Mouse (Mus musculus) thymus, postnatal 14 days (tissue): ENCODE measurements at regions not wholly inside any gene's neighbourhood (a gene's known extent, or its start where the extent isn't known, plus 50 kb on each side); places are given as distances from the start of the nearest gene placed in this dataset.

Source experiments
- DNase-seq: peaks from one replicate; pipeline ENCODE4 v3.0.0; 2021

DNA sequence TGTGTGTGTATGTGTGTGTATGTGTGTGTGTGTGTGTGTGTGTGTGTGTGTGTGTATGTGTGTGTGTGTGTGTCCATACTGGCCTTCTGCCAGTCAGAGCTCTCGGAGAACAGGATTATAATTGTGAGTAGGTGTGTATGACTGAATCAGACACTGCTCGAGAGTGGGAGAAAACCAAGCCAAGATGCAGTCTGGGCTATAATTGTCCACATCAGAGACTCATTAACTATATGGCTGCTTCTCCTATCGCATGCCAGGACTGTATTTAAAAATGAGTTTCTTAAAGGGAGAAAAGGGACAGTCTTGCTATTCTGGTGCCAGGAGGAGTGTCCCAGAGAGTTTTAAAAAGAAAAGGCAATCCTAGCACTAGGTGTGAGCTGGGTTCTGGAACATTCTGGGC lies 58.7 kb upstream of the Adpgk start:
- no peak for DNase-seq

DNA sequence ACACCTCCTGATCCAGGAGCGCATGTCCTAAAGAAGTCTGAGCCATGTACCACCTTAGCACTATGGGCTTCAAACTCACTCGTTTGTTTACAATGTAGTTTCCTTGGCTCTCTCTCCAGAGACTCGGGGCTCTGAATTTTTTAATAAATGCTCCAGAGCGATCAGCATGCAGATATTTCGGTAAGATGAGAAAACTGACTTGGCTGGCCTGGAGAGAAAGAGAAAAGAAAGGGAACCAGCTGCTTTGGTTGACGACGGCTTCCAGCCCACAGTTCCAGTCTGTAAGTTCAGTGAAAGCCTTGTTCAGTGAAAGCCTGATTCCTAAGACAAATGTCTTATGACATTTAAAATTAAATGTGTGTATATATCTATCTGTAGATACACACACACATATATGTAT lies 59.4 kb upstream of the Adpgk start:
- DNase-seq, result no peak

DNA sequence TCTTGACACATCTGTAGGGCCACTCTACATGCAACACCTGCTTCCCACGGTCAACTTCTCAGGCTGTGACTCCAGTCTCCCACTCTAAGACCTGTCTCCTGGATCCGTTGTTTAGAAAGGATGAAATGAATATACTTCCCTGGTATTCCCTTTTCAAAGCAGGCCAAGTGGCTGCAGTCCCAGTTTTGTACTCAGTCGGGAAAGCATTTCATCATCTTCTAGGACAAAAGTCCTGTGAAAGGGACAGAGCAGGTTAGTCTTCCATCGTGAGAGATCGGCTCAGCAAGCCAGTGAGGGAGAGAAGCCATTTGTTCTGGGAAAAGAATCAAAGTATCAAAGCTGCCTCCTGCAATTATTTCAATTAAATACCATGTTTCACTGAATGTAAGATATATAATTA lies 60.2 kb upstream of the Adpgk start:
- DNase-seq, result no peak

DNA sequence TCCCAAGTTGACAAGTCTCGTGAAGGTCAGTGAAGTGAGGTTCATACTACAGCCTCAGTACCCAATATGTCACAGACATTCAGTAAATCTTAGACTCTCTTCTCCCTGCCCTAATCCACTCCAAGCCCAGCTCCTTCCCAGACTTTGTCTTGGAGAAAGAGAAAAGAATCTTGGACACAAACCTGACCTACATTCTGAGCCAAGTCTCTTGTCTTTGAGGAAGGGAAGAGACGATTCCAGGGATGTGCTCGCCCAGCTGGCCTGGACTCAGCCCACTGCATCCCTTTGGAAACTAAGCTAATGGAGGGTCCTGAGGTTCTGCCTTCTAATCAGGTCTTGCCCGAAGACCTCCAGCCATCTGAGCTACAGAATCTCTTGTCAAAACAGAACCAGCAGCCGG lies 61.2 kb upstream of the Adpgk start:
- no peak for DNase-seq

DNA sequence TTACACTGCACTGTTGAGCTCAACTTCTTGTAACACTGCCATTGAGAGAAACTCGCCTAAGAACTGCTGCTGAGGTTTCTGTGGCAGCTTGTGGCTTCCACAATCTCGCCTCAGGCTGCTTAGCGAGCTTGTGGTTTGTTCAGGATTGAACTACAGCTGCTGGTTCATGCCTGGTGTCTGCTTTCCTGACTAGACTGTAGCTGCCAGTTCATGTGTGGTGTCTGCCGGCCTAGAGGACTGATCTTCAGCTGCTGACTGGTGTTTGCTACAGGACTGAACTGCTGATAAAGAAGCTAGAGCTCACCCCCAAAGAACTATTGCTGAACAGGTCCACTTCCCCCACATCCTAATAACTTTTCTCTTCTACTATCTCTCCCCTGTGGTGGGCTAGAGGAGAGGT lies 63.4 kb upstream of the Adpgk start:
- DNase-seq, result no peak

DNA sequence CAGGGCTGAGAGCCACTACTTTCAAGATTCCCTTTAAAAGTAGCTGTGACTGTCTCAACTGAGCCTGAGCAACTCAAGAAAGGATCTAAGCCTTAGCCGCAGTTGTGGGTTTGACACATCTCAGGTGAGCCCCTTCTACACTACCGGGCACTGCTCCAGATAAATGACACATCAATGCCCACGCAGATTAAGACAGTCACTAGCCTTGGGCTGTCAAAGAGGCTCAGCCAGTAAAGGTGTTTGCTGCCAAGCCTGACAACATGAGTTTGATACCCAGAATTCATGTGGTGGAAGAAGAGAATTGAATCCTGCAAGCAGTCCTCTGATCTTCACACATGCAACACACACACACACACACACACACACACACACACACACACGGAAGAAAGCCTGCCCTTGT lies 65.0 kb upstream of the Adpgk start:
- DNase-seq, result no peak

DNA sequence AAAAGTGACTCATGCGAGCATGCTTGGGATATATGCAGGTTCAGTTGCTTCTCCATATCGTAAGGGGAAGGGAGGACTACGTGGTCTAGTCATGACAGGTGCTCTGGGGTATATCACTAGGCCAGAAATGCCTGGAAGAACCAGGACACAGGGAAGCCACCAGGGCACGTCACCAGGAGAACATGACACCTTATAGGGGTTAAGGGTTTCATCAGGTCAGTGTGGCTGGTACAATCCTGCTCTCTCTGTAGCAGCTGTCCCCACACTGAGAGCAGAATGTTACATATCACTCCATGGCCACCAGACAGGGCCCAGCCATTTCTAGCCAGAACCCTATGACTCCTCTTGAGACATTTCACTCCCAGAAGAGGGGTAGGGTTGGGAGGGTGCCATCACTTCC lies 72.1 kb upstream of the Adpgk start:
- DNase-seq, result no peak

DNA sequence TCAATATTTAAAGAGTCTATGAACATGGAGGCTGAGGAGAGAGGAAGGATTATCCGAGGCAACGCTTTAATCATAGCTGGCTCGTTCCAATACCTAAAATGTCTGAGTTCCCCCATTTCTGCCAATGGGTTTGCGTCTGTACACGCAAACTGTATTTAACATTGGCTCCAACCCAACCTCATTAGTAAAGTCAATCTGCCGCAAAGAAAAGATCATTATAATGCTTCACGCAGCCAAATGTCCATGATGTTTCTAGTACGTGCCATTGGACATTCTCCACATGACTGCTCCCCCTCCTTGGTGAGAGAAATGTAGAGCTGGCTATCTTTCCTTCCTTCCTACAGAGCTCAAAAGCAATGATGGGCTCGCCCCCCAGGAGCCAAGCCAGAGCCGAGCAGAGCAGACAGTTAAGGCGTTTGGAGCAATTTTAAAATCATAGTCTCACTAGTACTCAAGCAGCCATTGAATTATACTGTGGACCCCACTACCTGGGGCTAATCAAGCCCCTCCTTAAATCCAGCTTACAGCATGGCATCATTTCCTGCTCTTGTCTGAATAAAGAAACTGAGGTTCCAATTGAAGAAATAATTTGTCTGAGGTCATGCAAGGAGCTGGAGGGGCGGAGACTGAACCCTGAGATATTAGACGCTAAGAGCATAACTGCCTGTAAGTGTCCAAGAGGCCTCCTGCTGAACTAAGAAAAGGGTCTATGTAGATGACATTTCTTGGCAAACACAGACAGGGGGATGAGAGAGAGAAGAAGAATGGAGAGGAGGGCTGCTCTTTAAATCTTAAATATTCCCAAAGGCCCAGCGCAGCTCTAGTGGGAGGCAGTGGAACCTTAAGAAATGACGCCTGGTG lies 88.5 kb upstream of the Adpgk start:
- no peak for DNase-seq

DNA sequence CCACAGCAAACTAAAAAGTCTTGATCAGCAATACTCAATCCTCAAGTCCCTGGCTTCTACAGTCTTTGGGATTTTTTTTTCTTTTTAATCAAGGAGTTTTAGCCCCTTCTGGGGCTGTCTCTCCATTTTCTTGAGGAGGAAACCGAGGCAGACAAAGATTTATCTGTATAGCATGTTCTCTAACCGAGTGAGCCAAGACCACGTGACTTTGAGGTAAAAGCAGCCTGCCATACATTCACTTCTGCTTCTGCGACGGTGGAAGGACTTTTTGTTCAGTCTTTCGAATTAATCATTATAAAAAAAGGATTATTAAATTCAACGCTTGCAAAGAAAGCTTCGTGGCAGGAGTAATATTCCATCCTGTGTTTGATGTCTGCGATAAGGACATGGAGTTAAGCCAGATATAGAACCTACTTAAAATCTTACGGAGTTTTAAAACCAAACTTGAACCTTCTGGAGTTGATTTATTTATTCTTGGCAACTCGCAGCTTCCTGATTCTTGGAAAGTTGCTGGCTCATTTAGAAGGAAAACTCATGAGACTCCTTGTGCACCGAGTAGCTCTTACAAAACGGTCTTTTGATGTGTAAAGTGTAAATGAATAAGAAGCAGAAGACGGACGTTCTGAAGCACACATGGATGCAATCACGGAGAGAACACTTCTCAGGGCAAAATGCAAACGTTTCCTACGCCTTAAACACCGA lies 91.7 kb upstream of the Adpgk start:
- peak; percentile 16 for DNase-seq

DNA sequence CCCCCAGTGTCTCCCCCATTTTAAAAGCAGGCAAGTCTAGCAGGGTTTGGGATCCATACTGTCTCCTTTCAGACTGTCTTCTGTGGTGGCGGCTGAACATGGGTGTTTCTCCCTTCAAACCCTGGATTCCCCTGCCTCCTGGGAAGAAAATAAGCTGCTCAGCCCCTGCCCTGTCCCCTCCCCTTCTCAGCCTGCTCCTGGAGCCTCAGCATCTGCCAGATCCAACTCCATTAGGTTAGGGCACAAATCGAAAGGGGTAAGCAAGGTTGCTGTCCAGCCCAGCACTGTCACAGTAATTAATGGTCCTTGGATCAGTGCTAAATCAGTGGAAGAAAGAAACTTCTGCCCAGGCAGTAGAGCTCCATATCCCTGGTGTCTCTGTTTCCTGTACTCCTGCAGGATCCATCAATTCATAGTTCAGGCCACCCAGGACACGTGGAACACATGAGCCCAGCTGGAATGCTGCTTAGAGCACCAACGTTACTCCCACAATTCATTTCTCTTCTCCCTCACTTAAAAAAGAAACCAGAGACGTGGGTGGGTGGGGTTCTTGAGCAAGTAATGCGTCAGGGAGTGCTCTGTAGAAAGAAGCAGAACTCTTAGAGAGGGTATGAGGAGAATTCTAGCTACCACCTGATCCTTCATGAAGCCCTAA lies 93.0 kb upstream of the Adpgk start:
- DNase-seq, result no peak

DNA sequence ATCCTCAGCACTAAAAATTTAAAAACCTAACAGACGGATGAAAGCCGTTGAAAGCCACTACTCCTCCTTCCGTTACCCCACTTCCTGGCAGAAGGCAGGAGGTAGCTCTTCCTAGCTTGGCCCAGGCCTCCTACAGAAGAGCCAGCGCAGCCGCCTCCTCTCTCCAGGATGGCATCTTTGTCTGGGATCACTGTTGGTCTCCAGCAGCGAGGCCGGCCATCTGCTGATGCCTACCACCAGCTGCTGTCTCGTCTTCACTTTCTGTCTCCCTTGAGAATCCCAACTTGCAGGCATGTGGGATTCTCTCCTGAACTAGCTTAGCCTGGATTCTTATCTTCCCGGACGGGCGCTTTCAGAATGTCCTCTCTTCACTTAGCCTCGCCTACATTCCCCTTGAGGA lies 93.9 kb upstream of the Adpgk start:
- no peak for DNase-seq

DNA sequence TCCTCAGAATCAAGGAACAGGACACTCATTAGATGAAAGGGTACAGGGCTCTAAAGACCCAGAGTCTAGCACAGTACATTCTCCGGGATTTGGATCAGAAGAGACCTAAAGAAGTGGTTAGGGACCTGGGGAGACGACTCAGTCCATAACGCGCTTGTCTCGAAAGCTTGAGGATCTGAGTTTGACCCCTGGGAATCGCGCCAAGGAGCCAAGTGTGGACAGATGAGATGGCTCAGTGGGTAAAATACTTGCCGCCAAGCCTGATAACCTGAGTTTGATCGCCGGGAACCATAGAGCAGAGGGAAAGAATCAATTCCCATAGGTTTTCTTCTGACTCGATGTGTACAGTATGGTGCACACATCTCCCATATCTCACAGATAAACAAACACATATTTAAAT lies 97.4 kb upstream of the Adpgk start:
- DNase-seq, result no peak

DNA sequence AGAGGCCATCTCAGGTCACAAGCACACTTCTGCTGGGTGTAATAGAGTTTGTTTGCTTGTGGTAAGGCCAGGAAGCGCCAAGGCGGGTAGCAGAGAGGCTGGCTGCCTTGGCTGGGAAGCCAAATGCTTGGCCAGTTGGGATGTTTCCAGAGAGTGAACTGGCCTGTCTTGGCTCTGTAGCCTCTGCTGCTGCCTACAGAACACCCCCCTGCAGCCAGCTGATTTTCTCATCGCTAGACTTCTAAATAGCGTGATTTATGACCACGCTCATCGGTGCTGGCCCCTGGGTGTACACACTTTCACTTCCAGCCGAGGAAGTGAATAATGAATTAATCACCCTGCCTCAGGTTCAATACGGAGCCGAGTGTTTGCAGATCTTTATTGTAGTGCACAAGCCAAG lies 102.2 kb upstream of the Adpgk start:
- no peak for DNase-seq

DNA sequence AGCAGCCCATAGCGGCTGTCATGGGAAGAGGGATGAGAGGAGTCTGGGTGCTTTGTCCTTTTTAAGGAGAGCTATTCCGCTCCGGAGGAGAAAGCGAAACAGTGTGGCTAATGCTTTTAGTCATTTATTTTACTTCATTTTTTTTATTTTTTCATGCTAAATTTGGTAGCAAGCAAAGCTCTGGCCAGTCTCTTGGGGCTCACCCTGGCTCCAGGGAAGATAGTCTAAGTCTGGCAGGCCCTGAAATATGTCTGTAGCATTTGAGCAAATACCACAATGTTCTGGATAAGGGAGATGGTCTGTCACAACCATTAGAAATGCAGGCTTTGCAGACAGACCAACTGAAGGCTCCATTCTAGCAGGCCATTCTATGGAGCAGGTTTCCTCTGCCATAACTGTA lies 102.9 kb upstream of the Adpgk start:
- no peak for DNase-seq

DNA sequence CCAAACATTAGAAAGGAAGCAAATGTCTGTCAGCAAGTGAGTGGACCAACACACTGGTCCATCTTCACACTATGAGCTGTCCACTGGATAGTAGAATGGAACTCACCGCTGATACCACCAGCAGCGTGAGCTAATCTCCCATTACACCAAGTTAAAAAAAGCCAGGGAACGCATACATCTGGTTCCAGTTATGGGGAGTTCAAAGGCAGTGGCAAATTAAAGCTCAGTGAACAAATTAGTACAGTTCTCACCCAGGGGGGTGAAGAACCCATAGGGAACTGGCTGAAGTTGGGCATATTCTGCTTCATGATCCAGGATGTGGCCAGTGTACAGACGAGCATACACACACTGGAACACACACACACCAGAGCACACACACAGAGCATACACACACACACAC lies 105.0 kb upstream of the Adpgk start:
- DNase-seq, result no peak

DNA sequence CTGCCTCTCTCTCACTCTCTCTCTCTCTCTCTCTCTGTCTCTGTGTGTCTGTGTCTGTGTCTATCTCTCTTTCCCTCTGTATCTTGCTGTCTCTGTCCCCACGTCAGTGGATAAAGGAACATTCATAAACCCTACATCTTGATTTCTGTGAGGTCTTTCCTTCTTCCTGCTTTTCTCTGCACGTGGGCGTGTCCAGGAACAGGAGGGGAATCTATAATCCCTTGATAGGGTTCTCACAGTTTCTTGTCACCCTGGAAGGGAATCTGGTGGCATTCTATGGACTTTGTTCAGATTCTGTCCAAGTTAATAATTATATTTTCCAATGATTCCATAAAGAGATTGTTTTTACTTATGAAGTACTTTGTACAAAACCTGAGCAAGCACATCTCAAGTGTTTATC lies 107.3 kb upstream of the Adpgk start:
- no peak for DNase-seq

DNA sequence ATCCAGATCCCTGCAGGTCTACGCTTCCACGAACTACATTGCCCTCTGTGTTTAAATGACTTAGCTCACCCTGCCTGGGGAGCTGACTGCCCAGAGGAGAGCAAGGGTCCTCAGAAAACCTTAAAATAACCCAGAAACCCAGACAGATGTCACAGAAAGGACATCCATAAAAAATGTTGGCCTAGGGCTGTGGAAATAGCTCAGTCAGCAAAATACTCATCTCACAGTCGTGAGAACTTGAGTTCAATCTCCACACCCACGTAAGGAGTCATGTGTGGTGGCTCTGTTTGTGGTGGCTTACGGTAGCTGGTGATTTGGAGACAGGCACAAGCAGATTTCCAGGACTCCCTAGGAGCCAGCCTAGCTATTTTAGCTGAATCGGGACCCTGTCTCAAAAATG lies 108.5 kb upstream of the Adpgk start:
- DNase-seq, result no peak

DNA sequence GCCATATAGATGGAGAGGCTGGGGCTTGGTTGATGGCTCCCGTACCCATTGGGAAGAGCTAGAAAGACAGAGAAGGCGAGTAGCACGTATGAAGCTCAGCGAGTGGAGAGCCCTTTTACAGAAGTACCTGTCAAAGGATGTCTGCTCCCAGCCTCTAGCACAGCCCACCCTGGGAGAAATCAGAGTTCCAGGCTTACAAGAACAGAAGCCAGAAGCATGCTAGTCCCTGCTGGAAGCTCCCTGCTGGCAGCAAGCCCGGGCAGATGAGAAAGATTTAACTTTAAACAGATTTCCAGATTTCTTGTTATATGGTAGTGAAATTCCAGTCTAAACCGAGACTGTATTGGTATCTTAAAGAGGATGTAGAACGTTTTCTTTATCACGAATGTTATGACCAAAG lies 108.9 kb upstream of the Adpgk start:
- DNase-seq, result no peak

DNA sequence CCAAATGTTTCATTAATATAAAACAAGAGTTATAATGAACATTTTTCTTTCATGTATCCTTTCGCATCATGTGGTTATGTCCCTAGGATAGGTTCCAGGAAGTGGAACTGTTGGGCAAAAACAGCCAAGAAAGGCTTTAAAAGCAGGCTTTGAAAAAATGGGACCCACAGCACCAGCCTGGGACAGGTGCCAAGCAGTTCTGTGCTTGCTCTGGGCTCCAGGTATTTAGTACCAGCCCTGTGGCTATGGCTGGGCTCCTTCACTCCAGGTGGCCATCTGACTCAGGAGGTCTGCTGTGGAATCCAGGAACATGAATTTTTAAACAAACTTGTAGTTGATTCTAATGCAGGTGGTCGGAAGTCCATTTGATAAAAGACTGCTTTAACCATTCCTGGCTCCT lies 119.8 kb upstream of the Adpgk start:
- DNase-seq, result no peak

DNA sequence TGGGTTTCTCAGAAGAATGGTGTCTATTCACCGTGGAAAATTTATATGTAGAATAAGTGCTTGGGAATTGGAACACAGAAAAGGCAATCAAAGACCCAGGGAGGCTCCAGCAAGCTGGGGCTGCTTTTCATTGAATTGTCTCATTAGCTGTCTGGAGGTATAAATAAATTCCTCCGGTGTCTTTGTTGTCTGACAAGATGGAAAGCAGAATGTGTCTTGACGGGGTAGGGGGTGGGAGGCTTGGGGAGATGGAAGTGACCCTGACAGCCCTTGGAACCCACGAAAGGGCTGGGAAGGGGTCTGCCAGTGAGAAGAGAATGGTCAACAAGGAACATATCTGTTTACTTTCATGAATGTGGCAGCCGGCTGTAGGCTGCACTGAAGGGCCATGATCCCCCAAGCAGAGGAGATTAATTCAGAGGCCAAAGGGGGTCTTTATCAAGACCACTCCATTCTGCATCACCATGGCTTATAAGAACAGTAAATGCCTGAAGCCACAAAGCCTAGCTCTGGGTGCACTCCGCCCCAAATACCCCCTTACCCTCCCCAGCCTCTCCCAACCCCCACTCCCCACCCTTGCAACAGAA lies 127.2 kb upstream of the Neo1 start:
- DNase-seq, result no peak

DNA sequence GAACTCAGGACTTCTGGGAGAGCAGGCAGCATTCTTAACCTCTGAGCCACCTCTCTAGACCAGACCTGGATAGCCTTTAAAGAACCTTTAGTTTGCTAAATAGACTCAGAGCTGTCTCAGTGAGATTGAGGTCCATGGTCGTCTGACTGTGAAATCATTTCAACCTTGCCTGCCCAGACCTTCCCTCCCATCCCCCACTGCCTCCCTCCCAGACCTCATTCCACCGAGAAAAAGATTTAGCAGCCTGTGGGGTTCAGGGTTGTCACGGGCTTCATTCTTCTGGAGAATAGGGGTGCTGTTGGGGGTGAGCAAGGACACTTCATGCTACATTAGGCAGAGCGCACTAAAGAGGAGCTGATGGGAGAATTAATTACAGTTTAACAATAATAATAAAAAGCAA lies 126.7 kb upstream of the Neo1 start:
- no peak for DNase-seq

DNA sequence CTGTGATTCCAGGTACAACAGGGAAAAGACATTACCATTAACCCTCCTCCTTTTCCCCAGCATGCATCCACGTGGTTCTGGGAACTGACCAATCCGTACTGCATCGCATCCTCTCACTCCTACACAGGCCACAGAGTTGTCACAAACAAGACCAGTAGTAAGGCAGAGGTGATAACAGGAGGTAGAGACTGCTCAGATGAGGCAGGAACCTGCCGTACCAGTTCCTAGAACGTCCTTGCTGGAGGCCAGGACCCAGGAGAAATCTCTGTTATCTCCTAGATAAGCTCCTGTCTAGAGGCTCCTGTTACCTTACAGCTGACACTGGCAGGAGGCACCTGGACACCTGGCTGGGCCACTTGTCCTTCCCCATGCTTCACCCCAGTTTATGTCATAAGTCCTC lies 121.4 kb upstream of the Neo1 start:
- DNase-seq, result no peak

DNA sequence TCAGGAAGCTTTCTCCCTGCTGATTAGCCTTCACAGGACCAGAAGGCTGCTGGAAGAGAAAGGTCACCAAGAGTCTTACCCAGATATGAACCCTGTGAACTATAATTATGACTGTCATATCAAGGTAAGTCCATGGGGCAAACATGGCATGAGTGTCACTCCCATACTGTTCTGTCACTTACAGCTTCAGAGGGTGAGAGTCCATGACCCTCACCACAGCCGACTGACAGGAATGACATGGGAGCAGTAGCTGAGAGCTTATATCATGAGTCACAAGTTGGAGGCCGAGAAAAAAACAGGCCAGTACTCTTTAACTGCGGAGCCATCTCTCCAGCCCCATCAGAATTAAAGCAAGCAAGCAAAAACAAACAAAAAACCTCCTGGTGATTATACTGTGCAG lies 117.7 kb upstream of the Neo1 start:
- no peak for DNase-seq

DNA sequence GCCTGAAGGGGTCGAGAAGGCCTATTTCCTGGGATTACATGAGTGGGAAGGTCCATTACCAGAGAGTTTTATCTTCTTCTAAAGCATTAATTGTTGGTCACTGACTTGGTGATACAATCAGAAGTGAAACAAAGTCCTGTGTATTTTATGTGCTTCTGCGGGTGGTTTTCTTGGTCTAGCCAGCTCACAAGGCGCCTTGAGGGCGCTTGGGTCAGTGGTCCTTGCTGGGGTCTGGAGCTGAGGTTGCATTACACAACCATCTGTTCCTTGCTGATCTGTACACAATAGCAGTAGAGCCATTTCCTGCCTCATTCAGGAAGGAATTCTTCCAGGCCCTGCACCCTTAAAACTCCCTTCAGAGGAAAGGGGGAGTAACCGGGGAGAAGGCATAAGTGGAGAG lies 116.9 kb upstream of the Neo1 start:
- DNase-seq, result no peak
